Comparison of ENCODE assay signal across 11 mouse cellular contexts in genomic region chr2:12329068-12329407, GRCm38 (mm10). TPM values are rescaled to one million over a fixed set of nuclear protein-coding genes. Genes with fewer than 3 reads are reported as not detected.
DNase-seq lines count a peak whose midpoint lies in the region; ATAC-seq and TF ChIP-seq lines count a peak whose summit lies in the region.
"Had no signal": no experiment of that assay in that cellular context is flagged by ENCODE, and none has a peak within 500 bp of the region (broad histone marks: within the 10 kb centered on the region; RNA-seq: fewer than 3 reads in every experiment).

No protein-coding gene starts in this region.

- no peak for ATAC-seq in lung, embryonic 14.5 days (ENCODE audit: insufficient read depth)
- ATAC-seq in forebrain, embryonic 12.5 days (ENCODE audit: low FRiP score): 0 out of 2 replicates have a peak, but pooled peaks have one; percentile 0
- ATAC-seq in neural tube, embryonic 13.5 days (ENCODE audit: low read depth): peak; percentile 22; the same call in 1 of the 2 replicates

- no peak for TF ChIP-seq CTCF in lung, embryonic 14.5 days (IDR thresholded peaks at IDR 0.05; ENCODE audit: low read depth)

- H3K9ac ChIP-seq in lung, embryonic 14.5 days: no peak overlapping the region
- no peak overlapping the region for H3K9ac ChIP-seq in forebrain, embryonic 12.5 days
- no peak overlapping the region for H3K9ac ChIP-seq in neural tube, embryonic 13.5 days

- no peaks in the 10 kb centered on the region for H3K9me3 ChIP-seq in lung, embryonic 14.5 days (ENCODE audit: low read depth, low read length)
- no peaks in the 10 kb centered on the region for H3K9me3 ChIP-seq in forebrain, embryonic 12.5 days
- H3K9me3 ChIP-seq in limb, embryonic 10.5 days (replicated peaks): no peaks in the 10 kb centered on the region
- H3K9me3 ChIP-seq in neural tube, embryonic 13.5 days: no peaks in the 10 kb centered on the region

- H3K27me3 ChIP-seq in lung, embryonic 14.5 days (ENCODE audit: insufficient read depth, low read length): no peaks in the 10 kb centered on the region
- H3K27me3 ChIP-seq in forebrain, embryonic 12.5 days: no peaks in the 10 kb centered on the region
- no peaks in the 10 kb centered on the region for H3K27me3 ChIP-seq in limb, embryonic 10.5 days (ENCODE audit: low read depth, poor library complexity, severe bottlenecking)
- no peaks in the 10 kb centered on the region for H3K27me3 ChIP-seq in neural tube, embryonic 13.5 days
- H3K27me3 ChIP-seq: CH12.LX had no signal

- WGBS in lung, embryonic 14.5 days: 40% methylated on average over 5 of the region's 5 CpGs
- 8% methylated on average over 5 of the region's 5 CpGs for WGBS in forebrain, embryonic 12.5 days
- WGBS in limb, embryonic 10.5 days: 50% methylated on average over 5 of the region's 5 CpGs
- WGBS in neural tube, embryonic 13.5 days: 7% methylated on average over 5 of the region's 5 CpGs

- H3K4me1 ChIP-seq in lung, embryonic 14.5 days (ENCODE audit: insufficient read depth): peaks cover 9% of the 10 kb centered on the region; the same call in 1 of the 2 replicates
- H3K4me1 ChIP-seq in forebrain, embryonic 12.5 days: peaks cover 22% of the 10 kb centered on the region
- H3K4me1 ChIP-seq in limb, embryonic 10.5 days: peaks cover 25% of the 10 kb centered on the region
- peaks cover 24% of the 10 kb centered on the region for H3K4me1 ChIP-seq in neural tube, embryonic 13.5 days (replicated peaks)

- H3K4me2 ChIP-seq in lung, embryonic 14.5 days: no peak overlapping the region
- H3K4me2 ChIP-seq in forebrain, embryonic 12.5 days: peak overlapping the region; percentile 53
- peak overlapping the region; percentile 59 for H3K4me2 ChIP-seq in neural tube, embryonic 13.5 days

- DNase-seq in lung, embryonic 14.5 days: peak; percentile 28
- DNase-seq in lung, postnatal 36 days: no peak
- no peak for DNase-seq in limb, embryonic 10.5 days (ENCODE audit: low spot score)
- no peak for DNase-seq in spleen, adult 18-20 months
- no peak for DNase-seq in layer of hippocampus, adult 9-10 months (ENCODE audit: low spot score)
- DNase-seq: cerebellum, postnatal 14 days; kidney, adult 18-20 months; right cerebral cortex, adult 18-20 months had no signal

- no peak overlapping the region for H3K27ac ChIP-seq in lung, embryonic 14.5 days (ENCODE audit: low read depth)
- 0 out of 2 replicates have a peak overlapping the region, but pooled peaks have one; percentile 69 for H3K27ac ChIP-seq in forebrain, embryonic 12.5 days
- H3K27ac ChIP-seq in limb, embryonic 10.5 days: peak overlapping the region; percentile 71
- H3K27ac ChIP-seq in neural tube, embryonic 13.5 days (replicated peaks): peak overlapping the region; percentile 74

- H3K4me3 ChIP-seq in lung, embryonic 14.5 days (ENCODE audit: low read depth, low read length): no peak overlapping the region
- H3K4me3 ChIP-seq in forebrain, embryonic 12.5 days (replicated peaks): no peak overlapping the region
- H3K4me3 ChIP-seq in limb, embryonic 10.5 days: no peak overlapping the region
- peak overlapping the region; percentile 33 for H3K4me3 ChIP-seq in neural tube, embryonic 13.5 days

- H3K36me3 ChIP-seq in lung, embryonic 14.5 days (ENCODE audit: insufficient read depth): no peaks in the 10 kb centered on the region
- no peaks in the 10 kb centered on the region for H3K36me3 ChIP-seq in forebrain, embryonic 12.5 days (replicated peaks)
- no peaks in the 10 kb centered on the region for H3K36me3 ChIP-seq in limb, embryonic 10.5 days
- H3K36me3 ChIP-seq in neural tube, embryonic 13.5 days: no peaks in the 10 kb centered on the region

RNA-seq across cellular contexts. Expression of gene Itga8, which starts 27.3 kb away (rescaled TPM):
- 42.6 and 44.1 TPM in 2 replicates for polyA plus RNA-seq in lung, embryonic 14.5 days (2014; fragmentation: Nextera tagmentation; extraction: Ambion mirVana)
- 3.8 and 4.8 TPM in 2 replicates for polyA plus RNA-seq in forebrain, embryonic 12.5 days (2016; fragmentation: Nextera tagmentation; extraction: Ambion mirVana)
- 8.0 and 9.7 TPM in 2 replicates for polyA plus RNA-seq in limb, embryonic 10.5 days (2016; fragmentation: Nextera tagmentation; extraction: Ambion mirVana)
- polyA plus RNA-seq in neural tube, embryonic 13.5 days (2015; fragmentation: Nextera tagmentation; extraction: Ambion mirVana): 3.4 TPM in 2 replicates
